Mouse (Mus musculus) embryo, embryonic 11.5 days (tissue): ENCODE measurements around the gene Sos2.
A peak's percentile ranks its signal among the peaks of the same experiment; 100 is the strongest.
"Not testable (repeated sequence)": the region's sequence is repeated elsewhere in the genome, so short reads cannot be mapped to it uniquely, and the experiment has no call there.

Experiments used
- DNase-seq: peaks from one replicate; pipeline ENCODE4 v3.0.0-alpha.2; 2012; ENCODE audit warnings: low read depth, low spot score

The Sos2 gene

DNA sequence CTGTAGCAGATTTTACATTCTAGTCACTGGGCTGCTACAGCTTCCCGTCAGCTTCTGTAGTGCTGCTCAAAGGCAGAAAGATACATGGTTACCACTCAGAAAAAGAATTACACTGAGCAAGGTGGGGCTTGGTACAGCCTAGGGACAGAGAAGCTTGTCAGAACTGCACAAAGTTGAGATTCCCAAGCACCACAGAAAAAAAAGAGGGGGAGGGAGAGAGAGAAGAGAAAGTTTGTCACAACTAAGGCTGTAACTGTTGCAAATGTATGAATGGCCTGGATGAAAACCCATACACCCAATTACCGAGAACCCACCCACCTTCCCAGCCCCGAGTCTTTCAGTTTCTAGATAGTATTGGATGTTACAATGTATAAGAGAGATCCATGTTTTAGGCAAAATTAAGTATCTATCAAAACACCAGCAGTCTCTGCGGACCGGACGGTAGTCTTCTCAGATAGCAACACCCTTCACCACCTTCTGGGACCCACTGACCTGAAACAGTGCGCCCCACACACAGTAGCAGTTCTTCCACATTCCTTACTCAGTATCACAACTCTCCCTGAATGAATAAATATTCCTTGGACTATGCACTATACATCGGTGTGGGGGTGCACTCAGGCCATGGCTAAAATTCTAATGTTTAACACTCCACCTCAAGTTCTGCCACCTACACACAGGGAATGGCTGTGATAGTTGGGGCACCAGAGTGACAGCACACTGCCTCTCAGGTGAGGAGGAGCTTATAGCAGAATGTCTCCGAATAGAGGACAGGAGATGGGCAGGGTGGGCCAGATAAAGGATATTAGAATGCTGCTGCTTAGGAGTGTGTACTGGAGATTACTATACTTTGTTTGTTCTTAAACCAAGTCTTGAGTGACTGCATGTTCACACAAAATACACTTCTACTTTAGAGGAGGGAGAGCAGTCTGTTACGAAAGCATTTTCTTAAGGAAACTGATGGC lies 6.8 kb downstream of the Sos2 start:
- no peak for DNase-seq

DNA sequence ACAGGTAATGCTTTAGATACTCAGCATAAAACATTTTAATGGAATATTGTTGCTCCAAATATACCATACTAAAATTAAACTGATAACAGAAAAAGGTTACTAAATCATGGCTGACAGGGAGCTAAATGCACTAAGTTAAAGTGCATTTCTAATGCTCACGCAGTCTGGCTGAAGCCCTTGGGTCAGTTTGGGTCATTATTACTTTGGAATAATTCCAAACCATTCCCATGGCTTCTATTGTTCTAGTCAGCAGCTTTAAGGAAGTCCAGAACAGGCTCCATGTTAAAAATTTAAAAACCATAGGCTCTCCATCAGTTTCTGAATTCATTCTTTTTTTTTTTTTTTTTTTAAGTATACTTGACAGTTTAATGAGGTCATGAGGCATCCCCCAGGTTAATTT lies 7.5 kb downstream of the Sos2 start:
- DNase-seq, result no peak

GRCm38 (mm10) chr12:69666721-69667120 lies 14.9 kb downstream of the Sos2 start:
- no peak for DNase-seq

DNA sequence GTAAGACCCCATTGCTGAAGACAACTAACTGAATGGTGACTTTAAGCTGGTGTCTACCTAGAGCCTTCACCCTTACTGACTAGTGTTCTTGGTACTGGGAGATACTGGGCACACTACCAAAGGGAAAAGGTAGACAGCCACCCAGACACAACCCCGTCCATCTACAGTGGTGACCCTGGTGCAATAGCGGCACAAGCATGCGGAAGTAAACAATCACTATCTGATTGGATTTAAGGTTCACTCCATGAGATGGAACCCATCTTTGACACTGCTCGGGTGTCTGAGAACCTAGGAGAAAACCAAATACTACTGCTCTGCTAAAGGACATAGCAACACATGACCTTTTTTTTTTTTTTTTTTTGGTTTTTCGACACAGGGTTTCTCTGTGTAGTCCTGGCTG lies 20.0 kb downstream of the Sos2 start:
- DNase-seq, result no peak

- DNase-seq, result peak; percentile 57
Measured at GRCm38 (mm10) chr12:69653973-69654372, 27.7 kb downstream of the Sos2 start.

DNA sequence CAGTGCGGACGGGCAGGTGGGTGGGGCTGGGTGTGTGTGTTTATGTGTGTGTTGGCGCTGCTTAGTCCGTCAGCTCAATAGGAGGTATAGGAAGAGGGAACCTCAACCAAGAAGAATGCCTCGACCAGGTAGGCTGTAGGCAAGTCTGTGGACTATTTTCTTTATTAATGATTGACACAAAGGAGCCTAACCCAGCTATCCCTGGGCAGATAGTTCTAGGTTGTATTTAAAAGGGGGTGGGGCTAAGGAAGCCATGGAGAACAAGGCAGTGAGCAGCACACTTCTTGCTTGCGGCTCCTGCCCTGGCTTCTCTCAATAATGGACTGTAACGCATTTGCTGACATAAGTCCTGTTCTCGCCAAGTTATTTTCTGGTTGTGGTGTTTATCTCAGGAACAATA lies 32.1 kb downstream of the Sos2 start:
- DNase-seq, result no peak

DNA sequence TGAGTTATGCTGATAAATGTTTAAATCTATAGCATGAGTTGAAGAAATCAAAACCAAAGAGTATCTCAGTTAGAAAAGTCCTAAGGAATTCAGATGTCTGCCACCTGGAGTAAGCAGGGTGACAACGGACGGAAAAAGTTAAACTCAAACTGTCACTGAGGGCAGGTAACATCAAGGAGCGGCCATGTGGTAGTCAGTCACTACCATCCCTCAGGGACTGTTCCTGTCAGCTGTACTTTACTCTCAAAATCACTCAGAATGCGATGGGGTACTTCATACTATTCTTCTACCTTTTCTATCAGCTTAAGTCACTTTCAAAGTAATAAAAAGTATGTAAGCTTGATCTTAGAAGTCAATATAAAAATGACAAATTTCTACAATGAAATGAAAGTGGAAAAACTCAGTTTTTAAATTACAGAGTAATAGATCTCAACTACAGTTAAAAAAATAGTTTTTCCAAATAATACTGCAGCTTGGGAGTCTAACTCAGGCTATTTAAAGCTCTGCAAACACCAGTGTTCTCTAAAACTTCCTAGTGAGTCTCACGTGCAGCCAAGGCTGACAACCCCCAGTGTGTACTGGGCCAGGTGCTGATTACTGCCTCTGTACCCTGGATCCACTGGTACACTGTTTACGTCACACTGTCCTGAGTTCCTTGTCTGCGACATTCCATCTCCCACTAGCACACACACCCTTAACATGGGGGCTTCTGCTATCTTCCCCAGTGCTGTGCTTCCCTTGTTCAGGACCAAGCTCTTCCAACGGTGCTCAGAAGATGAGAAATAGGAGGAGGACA lies 35.6 kb downstream of the Sos2 start:
- DNase-seq, result no peak

GRCm38 (mm10) chr12:69644877-69645276 lies 36.8 kb downstream of the Sos2 start:
- DNase-seq, result no peak

- no peak for DNase-seq
Measured at GRCm38 (mm10) chr12:69642877-69643276, 38.8 kb downstream of the Sos2 start.

- DNase-seq, result no peak
Measured at GRCm38 (mm10) chr12:69634761-69635160, 46.9 kb downstream of the Sos2 start.

DNA sequence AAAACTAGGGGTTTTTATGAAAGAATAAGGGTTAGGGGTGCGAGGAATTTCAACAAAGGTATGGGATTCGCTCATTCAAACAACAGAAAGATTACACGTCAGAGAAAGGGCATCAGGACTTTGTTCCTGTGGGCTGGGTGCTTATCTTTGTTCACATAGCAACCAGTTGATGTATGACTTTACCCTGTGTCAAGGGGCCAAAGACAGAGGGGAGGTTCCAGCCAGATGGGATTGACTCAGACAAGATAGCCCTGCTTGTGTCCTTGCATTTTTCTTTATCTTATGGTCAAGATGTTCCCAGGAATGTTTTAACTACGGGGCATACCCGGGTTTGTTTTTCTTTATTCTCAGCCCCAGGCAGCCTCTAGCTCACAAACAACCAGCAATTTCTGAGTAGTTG lies 63.1 kb downstream of the Sos2 start:
- not testable (repeated sequence) for DNase-seq

GRCm38 (mm10) chr12:69604367-69604766 lies 77.3 kb downstream of the Sos2 start:
- no peak for DNase-seq

DNA sequence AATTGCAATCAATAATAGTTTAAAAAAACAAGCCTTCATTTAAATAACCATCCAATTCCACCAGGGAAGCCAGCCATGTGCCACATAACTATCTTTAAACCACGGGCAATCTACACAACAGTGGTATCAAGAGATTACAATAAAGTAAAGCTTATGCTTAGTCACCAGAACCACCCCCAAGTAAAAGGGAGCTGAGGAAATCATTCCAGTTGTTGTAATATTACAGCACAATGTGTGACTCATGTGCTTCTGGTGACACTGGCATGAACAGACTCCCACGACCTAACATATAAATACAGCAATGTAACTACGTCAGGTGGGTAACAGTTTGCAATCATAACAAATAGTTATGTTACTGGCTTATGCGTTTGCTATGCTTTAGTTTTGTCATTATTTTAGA lies 84.2 kb downstream of the Sos2 start:
- no peak for DNase-seq

DNA sequence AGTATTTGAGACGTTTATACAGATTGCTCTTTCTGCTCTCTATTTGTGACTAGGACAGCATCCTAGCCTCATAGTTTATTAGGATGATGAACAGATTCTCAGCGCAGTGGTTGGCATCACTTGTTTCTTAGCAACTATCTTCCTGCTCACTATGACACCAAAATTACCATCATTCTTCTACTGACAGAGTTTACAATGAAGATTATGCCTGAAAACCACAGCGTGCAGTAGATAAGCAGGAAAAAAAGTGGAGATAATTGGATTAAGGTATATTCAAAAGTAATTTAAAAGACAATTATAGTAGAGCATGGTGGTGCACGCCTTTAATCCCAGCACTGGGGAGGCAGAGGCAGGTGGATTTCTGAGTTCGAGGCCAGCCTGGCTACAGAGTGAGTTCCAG lies 88.5 kb downstream of the Sos2 start:
- DNase-seq, result no peak

- no peak for DNase-seq
Measured at GRCm38 (mm10) chr12:69583270-69583629, 98.4 kb downstream of the Sos2 start.

DNA sequence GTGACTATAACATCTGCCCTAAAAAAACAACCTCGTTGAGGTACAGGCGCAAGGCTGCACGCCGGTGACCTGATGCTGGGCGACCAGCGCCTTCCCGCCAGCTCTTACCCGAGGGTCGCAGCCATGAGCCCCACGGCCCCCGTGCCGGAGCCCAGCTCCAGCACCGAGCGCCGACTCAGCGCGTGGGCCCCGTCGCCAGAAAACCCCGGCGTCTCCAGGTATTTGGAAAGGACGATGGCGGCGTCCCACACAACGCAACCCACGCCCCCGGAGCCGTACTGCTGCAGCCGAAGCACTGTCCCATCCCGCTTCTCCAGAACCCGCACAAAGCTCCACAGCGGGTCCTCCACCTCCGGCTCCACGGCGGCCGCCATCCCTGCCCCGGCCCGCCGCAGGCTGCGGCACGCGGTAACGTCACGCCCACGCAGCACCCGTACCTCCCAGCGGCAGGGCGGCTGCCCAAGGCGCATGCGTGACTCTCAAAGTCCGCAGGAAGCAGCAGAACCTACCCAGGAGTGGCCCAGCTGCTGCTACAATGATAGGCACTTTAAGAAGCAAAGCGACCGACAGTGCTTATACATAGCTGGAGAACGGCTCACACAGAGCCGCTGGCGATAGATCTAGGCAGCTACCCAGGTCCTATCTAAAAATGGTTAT lies 98.9 kb downstream of the Sos2 start, which contains the start of gene Vcpkmt:
TSS of gene Vcpkmt (minus strand) at position 416 of the 657 bp plus-strand sequence.
- peak; percentile 93 for DNase-seq

DNA sequence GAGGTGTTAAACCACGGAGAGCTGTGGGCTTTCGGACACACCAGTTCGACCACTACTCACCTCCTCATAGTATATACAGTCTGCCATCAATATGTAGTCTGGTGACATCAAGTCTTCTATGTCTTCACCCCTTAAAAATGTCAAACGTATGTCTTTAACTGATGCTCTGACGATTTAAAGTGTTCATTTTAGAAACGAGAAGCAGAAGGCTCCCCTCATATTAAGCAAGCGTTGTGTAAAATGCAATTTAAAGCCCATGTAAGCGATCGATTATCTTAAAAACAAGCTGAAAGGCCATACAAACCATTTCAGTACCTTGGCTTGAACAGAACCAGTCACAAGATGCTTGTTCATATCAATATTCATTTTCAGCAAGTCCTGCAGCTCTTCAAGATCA lies 99.4 kb downstream of the Sos2 start:
- no peak for DNase-seq

- DNase-seq, result no peak
Measured at GRCm38 (mm10) chr12:69579623-69580022, 102.0 kb downstream of the Sos2 start.

DNA sequence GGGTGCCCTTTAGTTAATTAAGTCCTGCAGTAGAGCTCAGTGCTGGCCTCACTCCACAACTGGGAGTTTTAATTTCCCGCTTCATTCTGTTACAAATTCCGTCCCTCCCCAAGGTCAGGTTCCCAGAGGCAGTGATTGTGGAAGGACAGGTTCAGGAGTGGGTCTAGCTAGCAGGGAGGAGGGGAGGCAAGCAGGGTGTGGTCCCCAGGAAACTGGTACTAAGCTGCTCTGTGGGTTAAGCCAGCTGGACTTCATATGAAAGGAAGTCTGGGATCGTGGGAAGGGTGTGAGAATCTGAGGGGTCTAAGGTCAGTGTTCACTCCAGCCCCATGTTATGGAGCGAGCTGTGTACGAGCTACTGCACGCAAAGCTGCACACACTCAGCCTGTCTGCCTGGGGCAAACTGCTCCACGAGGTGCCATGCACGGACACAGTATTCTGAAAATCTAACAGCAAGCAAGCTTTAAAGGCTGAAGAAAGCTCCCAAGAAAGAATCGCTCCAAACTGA lies 105.5 kb downstream of the Sos2 start:
- DNase-seq, result no peak

DNA sequence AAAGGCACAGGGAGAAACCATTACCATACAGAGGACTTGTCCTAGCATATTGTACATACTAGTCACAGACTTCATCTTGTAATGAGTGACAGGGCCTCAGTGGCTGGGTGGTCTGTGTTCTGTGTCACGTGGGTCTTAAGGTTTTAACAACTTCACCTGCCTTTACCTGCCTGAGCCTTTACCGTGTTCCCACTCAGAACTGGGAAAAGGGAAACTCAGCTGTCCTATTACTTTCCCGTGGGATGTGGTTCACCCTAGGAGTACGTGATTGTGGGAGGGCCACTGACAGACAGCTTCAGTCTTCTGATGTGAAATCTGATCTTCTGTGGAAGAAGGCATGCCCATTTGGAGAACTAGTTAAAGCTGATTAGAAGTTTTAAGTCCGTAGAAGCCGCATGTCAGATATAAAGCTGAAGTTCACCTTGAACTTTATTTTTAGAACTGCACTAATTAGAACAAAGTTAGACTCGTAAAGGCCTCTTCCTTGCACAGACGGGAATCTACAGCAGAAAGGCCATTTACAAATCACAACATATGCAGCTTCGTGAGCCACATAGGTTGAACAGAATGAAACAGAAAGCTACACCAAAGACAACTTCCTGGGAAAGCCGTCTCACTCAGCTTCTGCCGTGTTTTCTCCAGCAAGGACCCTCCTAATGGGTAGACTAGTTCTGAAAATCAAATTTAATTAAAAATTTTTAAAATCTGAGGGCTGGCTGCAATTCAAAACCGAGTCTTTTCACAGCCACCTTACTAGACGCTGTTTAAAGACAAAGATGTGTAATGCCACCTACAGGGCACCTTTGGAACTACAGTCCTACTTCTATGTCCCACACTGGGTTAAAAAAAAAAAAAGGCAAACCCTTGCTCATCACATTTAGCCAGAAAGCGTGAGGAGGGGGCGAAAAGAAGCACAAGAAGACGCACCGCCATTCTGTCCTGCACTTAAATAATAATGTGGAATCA lies 107.5 kb downstream of the Sos2 start:
- DNase-seq, result peak; percentile 79

DNA sequence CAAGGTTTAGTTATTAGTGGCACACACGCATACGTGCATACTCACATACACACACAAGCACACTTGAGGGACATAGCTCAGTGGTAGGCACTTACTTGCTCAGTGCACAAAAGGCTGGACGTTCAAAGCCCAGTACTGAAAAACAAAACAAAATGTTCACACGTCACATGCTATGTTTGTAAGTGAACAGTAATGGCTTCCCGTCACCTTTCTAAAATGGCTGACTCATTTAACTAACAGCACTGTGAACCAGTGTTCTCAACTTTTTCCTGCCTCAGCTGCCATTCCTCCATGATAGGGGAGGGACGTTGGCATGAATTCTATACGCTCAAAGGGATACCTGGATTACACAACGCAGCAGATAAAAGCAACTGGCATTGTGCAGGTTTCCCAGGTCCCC lies 108.4 kb downstream of the Sos2 start:
- no peak for DNase-seq
